Mouse (Mus musculus) lung, embryonic 14.5 days (tissue): ENCODE measurements around the gene Hmcn2. TPM values are rescaled to one million over a fixed set of nuclear protein-coding genes. Genes with fewer than 3 reads are reported as not detected.

Experiments
- ATAC-seq: fragments of 200-750 bp; cut with Nextera tagmentation; 2 replicates; pipeline ENCODE4 v1.8.0; 2017; ENCODE audit warnings: mild to moderate bottlenecking, moderate TSS enrichment, moderate library complexity; ENCODE audit not compliant: insufficient read depth
- DNase-seq: peaks from one replicate; pipeline ENCODE4 v3.0.0-alpha.2; 2015
- H3K27ac ChIP-seq: fragments of 300-500 bp; sonication (generic); 2 replicates; pipeline ENCODE4 v1.5.1; 2014; ENCODE audit warnings: low read depth, mild to moderate bottlenecking, moderate library complexity
- H3K27me3 ChIP-seq: fragments of 300-500 bp; sonication (generic); 2 replicates; pipeline ENCODE4 v1.6.1; 2014; ENCODE audit warnings: low read length, control low read depth; ENCODE audit not compliant: insufficient read depth
- H3K36me3 ChIP-seq: fragments of 300-500 bp; sonication (generic); 2 replicates; pipeline ENCODE4 v1.6.1; 2014; ENCODE audit warnings: control low read depth; ENCODE audit not compliant: insufficient read depth
- H3K4me1 ChIP-seq: fragments of 300-500 bp; sonication (generic); 2 replicates; pipeline ENCODE4 v1.6.1; 2014; ENCODE audit warnings: antibody characterized with exemption, control low read depth; ENCODE audit not compliant: insufficient read depth
- H3K4me2 ChIP-seq: fragments of 300-500 bp; sonication (generic); 2 replicates; pipeline ENCODE4 v1.6.1; 2014; ENCODE audit warnings: mild to moderate bottlenecking
- H3K4me3 ChIP-seq: fragments of 300-500 bp; sonication (generic); 2 replicates; pipeline ENCODE4 v1.5.1; 2014; ENCODE audit warnings: low read depth, low read length
- H3K9ac ChIP-seq: fragments of 300-500 bp; sonication (generic); 2 replicates; pipeline ENCODE4 v1.6.1; 2014
- H3K9me3 ChIP-seq: fragments of 300-500 bp; sonication (generic); 2 replicates; pipeline ENCODE4 v1.6.1; 2016; ENCODE audit warnings: low read depth, low read length, control low read depth
- CTCF ChIP-seq: IDR thresholded peaks from 2 replicates; pipeline ENCODE4 v1.5.1; 2016; ENCODE audit warnings: antibody characterized with exemption, low read depth
- WGBS: fragments of 180-500 bp; shearing (Covaris S2); extraction: QIAGEN DNeasy Blood & Tissue Kit; methylation state at CpG from one replicate; pipeline ENCODE4 v1.1.7; 2014; 5-methylcytosine and 5-hydroxymethylcytosine counted together
- polyA plus RNA-seq: library from polyadenylated mRNA; unstranded; fragments of >200 nt; fragmentation: Nextera tagmentation; extraction: Ambion mirVana; gene quantifications from 2 replicates; pipeline ENCODE4 v1.2.1, GENCODE M21; 2014

The Hmcn2 gene
- polyA plus RNA-seq, 1 experiment from 2014 or later: 1.3 TPM

- Histone ChIP-seq H3K9ac (no peak overlapping the region), H3K4me2 (no peak overlapping the region), H3K9me3 (no peaks in the 10 kb centered on the region), H3K4me3 (no peak overlapping the region), H3K36me3 (no peaks in the 10 kb centered on the region), H3K27ac (no peak overlapping the region), H3K4me1 (no peaks in the 10 kb centered on the region), H3K27me3 (no peaks in the 10 kb centered on the region)
- WGBS: 80% methylated on average over 5 of the region's 5 CpGs
- no peak for ATAC-seq
- TF ChIP-seq CTCF: no peak
- no peak for DNase-seq
Measured at GRCm38 (mm10) chr2:31494315-31494714, 180.1 kb downstream of the Hmcn2 start.

DNA sequence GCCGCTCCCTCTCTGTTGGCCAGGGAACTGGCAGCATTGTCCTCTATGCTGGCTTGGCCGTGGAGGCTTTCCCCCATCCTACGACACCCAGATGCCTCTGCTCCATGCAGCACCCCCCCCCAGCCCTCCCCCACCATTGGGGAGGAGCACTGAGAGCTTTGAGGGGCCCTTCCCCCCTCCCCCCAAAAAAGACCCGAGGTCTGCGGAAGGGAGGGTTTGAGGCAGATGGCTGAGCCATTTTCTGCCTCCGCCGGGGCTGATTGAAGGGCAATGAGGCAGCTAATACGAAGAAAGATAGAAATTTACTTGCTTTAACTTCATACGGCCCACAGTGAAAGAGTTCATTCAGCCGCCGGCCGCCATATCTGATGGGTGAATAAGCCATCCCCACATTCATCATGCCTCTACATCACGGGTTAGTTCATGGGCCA lies 180.8 kb downstream of the Hmcn2 start:
- TF ChIP-seq CTCF: no peak
- Histone ChIP-seq H3K27ac (no peak overlapping the region), H3K4me2 (no peak overlapping the region), H3K36me3 (no peaks in the 10 kb centered on the region), H3K9me3 (no peaks in the 10 kb centered on the region), H3K27me3 (no peaks in the 10 kb centered on the region), H3K4me1 (no peaks in the 10 kb centered on the region), H3K9ac (no peak overlapping the region), H3K4me3 (no peak overlapping the region)
- DNase-seq: no peak
- 63% methylated on average over 13 of the region's 13 CpGs for WGBS
- ATAC-seq: no peak

DNA sequence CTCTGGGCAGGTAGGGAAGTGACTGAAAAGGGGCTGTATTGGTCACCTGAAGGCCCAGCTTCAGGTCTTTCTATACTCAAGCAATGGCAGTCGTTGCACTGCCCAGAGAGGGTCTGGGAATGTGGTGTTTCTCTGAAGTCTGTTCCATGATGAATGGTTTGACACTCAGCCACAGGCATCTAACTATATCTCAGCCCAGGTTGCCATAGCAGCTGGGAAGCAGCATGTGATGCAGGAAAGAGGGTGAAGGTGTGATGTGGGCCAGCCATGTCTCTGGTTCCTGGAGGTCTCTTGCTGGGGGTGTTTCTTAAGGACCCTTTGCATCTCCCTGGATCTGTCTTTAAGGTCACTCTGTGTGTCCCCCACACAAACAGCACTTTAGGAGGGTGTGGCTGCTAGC lies 181.9 kb downstream of the Hmcn2 start:
- Histone ChIP-seq H3K4me1 (no peaks in the 10 kb centered on the region), H3K9me3 (no peaks in the 10 kb centered on the region), H3K4me3 (no peak overlapping the region), H3K9ac (no peak overlapping the region), H3K4me2 (no peak overlapping the region), H3K27ac (no peak overlapping the region), H3K27me3 (no peaks in the 10 kb centered on the region), H3K36me3 (no peaks in the 10 kb centered on the region)
- TF ChIP-seq CTCF: no peak
- ATAC-seq (no peak), DNase-seq (no peak)
- WGBS: 17% methylated on average over 1 of the region's 1 CpGs

DNA sequence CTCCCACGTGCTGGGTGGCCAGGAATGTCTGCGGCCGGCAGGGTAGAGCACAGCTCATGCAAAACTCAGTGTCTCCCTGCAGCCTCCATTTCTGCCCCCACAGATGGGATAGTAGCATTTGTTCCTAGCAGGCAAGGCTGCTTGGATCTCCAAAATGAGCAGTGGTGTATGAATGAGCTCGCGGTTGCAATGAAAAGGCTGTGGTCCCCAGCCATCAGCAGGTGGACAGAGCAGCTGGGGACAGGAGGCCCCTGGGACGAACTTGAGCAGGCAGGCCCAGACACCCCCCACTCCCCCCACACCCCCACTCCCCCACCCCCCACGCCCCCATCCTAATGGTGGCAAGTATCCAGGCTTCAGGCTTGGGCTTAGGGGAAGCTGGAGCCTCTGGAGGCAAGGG lies 182.9 kb downstream of the Hmcn2 start:
- Histone ChIP-seq H3K9me3 (no peaks in the 10 kb centered on the region), H3K4me1 (no peaks in the 10 kb centered on the region), H3K9ac (no peak overlapping the region), H3K27me3 (no peaks in the 10 kb centered on the region), H3K36me3 (no peaks in the 10 kb centered on the region), H3K27ac (no peak overlapping the region), H3K4me2 (no peak overlapping the region), H3K4me3 (no peak overlapping the region)
- ATAC-seq (no peak), DNase-seq (no peak)
- no peak for TF ChIP-seq CTCF
- 54% methylated on average over 7 of the region's 7 CpGs for WGBS

- no peak overlapping the region for H3K4me2 ChIP-seq
- 69% methylated on average over 19 of the region's 19 CpGs for WGBS
- no peaks in the 10 kb centered on the region for H3K9me3 ChIP-seq
- DNase-seq (no peak), ATAC-seq (no peak)
- H3K27me3 ChIP-seq: no peaks in the 10 kb centered on the region
- H3K4me3 ChIP-seq: no peak overlapping the region
- no peak overlapping the region for H3K9ac ChIP-seq
- no peaks in the 10 kb centered on the region for H3K36me3 ChIP-seq
- H3K27ac ChIP-seq: no peak overlapping the region
- TF ChIP-seq CTCF: no peak
- H3K4me1 ChIP-seq: no peaks in the 10 kb centered on the region
Measured at GRCm38 (mm10) chr2:31497635-31498034, 183.4 kb downstream of the Hmcn2 start.

- Histone ChIP-seq H3K27me3 (no peaks in the 10 kb centered on the region), H3K9me3 (no peaks in the 10 kb centered on the region), H3K4me1 (no peaks in the 10 kb centered on the region), H3K27ac (no peak overlapping the region), H3K36me3 (no peaks in the 10 kb centered on the region), H3K9ac (no peak overlapping the region), H3K4me2 (no peak overlapping the region), H3K4me3 (no peak overlapping the region)
- DNase-seq: no peak
- TF ChIP-seq CTCF: no peak
- 56% methylated on average over 21 of the region's 21 CpGs for WGBS
- no peak for ATAC-seq
Measured at GRCm38 (mm10) chr2:31499327-31500291, 185.4 kb downstream of the Hmcn2 start.

DNA sequence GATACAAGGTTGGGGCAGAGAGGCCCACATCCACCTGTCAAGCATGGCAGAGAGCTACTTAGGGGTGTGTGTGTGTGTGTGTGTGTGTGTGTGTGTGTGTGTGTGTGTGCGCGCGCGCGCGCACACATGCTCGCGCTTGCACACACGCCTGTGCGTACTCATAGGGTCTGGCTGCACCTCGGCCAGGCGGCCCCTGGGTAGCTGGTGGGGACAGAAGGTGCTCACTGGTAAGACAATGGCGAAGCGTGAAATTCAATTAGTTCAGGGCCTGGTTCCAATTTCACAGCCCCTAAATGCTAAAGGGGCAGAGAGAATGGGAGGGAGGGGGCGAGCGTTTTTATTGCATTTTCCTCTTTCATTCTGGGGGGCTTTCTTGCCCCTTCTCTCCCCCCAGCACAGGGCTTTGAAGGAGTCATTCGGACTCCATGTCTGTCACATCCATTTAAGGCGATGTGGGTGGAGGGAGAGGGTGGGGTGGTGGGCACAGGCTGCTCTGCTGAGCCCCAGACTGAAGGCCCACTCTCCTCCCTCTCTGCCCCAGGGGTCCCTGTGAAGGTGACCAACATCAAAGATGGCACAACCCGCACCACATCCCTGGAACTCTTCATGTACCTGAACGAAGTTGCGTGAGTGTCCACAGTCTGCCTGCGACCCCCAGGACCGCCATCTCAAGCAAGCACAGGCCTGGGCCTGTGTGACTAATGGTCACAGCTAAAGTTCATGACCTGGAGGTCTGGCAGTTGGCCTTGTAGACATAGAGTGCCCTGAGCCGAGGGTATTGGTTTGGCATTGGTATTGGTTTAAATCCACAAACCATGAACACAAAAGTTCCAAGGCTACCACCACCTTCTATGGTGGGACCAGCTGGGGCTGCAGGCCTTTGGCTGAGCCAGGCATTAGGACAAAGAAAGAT lies 186.3 kb downstream of the Hmcn2 start:
- no peaks in the 10 kb centered on the region for H3K36me3 ChIP-seq
- WGBS: 87% methylated on average over 24 of the region's 24 CpGs
- H3K4me1 ChIP-seq: 0 out of 2 replicates have a peak, but pooled peaks cover 6% of the 10 kb centered on the region
- H3K27me3 ChIP-seq: no peaks in the 10 kb centered on the region
- no peak for DNase-seq
- no peak overlapping the region for H3K4me3 ChIP-seq
- H3K9ac ChIP-seq: no peak overlapping the region
- no peak for TF ChIP-seq CTCF
- no peak overlapping the region for H3K4me2 ChIP-seq
- H3K9me3 ChIP-seq: no peaks in the 10 kb centered on the region
- ATAC-seq: no peak
- H3K27ac ChIP-seq: no peak overlapping the region
